Mouse (Mus musculus): ENCODE measurements around the gene Ctxn2. TPM values are rescaled to one million over a fixed set of nuclear protein-coding genes. Genes with fewer than 3 reads are reported as not detected.

The Ctxn2 gene
- not detected for polyA plus RNA-seq (2015; fragmentation: Illumina TruSeq; extraction: RNeasy Lipid Tissue Mini Kit (QIAGEN cat#74804); ENCODE audit: insufficient read depth, low read depth, low replicate concordance)

DNA sequence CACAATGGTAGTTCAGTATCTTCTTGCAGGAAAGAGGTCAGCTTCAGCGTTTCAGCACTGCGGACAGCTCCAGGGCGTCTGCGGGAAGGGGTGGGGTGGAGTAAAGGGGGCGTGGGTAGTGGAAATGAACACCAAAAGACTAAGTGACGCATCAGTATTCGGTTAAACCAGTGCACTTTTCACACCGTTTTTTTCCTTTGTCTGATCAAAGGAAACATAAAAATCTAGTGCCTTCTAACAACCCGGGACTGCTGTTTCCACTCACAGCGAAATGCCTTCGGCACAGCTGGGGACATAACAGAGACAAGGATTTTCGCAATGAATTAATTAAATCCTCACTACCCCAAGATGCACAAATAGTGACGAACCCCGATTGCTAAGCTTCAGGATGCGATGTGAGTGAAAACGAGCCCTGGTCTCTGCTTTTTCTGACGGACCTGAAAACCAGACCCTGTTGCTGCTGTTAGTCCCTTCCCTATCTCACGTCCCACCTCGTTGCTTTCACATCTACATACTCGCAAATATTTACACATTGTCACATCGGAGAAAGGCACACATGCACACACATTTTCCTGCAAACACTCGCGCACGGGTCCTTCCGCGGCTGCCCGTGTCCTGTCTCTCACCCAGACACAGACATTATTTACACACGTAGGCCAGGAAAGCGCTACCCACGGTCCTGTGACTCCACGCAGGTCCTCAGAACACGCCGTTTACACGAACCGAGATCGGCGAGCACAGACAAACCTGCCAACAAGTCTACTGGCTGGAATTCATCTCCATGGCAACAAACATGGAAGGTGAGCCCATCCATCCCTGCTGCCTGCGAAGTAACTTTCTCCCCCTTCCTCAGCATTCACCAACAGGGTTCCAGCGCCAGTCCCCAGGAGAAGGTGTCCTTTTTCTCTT lies at the start of gene Ctxn2:
Gene Ctxn2 (plus strand): TSS at position 790 of the 909 bp plus-strand sequence.

DNA sequence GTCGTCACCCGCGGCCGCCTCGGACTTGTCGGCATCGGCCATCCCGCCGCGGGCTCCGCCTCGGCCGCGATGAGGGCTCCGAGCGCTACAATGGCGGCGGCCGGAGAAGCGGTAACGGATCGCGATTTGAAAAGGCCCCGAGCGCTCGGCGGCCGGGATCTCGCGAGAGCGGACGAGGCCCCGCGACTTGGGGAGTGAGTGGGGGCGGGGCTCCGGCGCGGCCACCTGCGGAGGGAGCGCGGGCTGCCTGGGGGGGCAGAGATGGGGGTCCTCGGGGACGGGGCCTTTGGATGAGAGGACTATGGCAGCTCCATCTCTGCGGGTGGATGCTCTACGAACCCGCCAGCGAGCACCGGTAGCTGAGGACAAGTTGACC lies 13.0 kb upstream of the Ctxn2 start, which contains the start of gene Myef2:
Gene Myef2 (minus strand): TSS at position 185 of the 376 bp plus-strand sequence.

DNA sequence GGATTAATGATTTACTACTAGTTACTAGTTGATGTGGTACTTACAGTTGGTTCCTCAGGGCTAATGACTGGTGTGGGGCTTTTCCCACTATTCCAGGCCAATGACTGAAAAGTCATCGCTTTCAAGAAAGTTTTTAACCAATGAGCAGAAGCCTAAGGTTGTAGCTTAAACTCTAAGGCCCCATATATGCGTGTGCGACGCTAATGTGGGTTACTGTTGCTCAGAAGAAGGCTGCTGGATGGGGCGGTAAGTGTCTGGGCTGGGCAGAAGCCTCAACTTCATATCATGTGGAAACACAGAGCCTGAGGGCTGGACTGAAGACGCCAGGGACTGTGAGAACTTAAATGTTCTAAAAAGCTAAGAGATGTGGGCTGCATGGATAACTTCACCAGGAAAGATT lies 15.9 kb downstream of the Ctxn2 start, which contains the start of gene Slc12a1:
Gene Slc12a1 (plus strand): TSS at position 118 of the 400 bp plus-strand sequence.

Other genes with a start within 250 kb of the Ctxn2 start
- not detected for gene Slc24a5, start 68.6 kb upstream of the Ctxn2 start, polyA plus RNA-seq (2015; fragmentation: Illumina TruSeq; extraction: RNeasy Lipid Tissue Mini Kit (QIAGEN cat#74804); ENCODE audit: insufficient read depth, low read depth, low replicate concordance)
- gene Myef2, start 13.0 kb upstream of the Ctxn2 start, polyA plus RNA-seq (2015; fragmentation: Illumina TruSeq; extraction: RNeasy Lipid Tissue Mini Kit (QIAGEN cat#74804); ENCODE audit: insufficient read depth, low read depth, low replicate concordance), result 5.8 TPM
- gene Slc12a1, start 15.8 kb downstream of the Ctxn2 start, polyA plus RNA-seq (2015; fragmentation: Illumina TruSeq; extraction: RNeasy Lipid Tissue Mini Kit (QIAGEN cat#74804); ENCODE audit: insufficient read depth, low read depth, low replicate concordance), result not detected
- 8.2 TPM for gene Dut, start 110.5 kb downstream of the Ctxn2 start, polyA plus RNA-seq (2015; fragmentation: Illumina TruSeq; extraction: RNeasy Lipid Tissue Mini Kit (QIAGEN cat#74804); ENCODE audit: insufficient read depth, low read depth, low replicate concordance)